Mouse (Mus musculus) left cerebral cortex, postnatal 14 days (tissue): ENCODE measurements around the gene Nutf2. TPM values are rescaled to one million over a fixed set of nuclear protein-coding genes. Genes with fewer than 3 reads are reported as not detected.

ENCODE experiments used
- DNase-seq, 2 experiments: peaks; one replicate each; pipeline ENCODE4 v3.0.0; 2021 to 2022; ENCODE audit warnings: low spot score in 2 of 2, mixed read lengths in 1 of 2
- intact Hi-C: fragments of 180-260 bp; cut with DNase I; formaldehyde crosslinking; loops from one replicate; pipeline ENCODE4 v1.15.1; 2025
- total RNA-seq, 2 experiments: library from RNA; stranded (reverse); gene quantifications; 2 replicates each; pipeline ENCODE4 v1.2.3; 2021

Gene Nutf2
- total RNA-seq, 2 experiments from 2014 or later = 33.4 to 35.9 TPM

DNA sequence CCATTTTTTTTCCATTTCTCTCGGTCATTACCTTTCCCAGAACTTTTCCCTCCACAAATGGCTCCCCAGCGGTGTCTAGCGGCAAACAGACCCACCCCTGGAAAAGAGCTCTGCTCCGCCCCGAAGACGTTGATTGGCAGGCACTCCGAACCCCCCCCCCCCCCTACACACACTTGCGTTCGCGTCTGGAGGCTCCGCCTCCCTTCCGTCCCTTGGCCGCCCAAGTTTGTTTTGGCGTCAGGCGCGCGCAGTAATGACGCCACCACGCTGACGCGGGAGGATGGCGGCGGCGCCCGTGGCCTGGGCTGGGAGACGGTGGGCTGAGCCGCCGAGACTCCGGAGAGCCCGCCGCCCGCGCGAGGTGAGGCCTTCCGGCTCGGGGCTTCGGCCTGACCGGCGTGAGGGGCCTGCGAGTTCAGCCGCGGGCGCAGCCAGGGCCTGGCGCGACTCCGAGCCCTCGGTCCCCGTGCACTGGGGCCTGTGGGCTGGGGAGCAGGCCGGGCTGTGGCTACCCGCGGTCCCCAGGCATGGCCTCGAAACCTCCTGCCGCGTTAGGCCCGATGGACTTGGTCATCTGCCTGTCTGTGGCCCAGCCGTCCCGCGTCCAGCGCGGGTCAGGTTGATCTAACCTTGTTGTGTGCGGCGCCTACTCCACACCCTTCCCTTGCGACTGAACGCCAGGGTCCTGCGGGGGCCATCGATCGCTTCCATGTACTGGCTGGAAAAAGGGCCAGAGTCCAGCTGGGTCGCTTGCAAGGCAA lies 40.0 kb downstream of the Nutf2 start, which contains the start of gene Pskh1:
TSS of gene Pskh1 (plus strand) at position 262 of the 761 bp plus-strand sequence.
- intact Hi-C loops = no loop called here
- peak; percentile 87 to 93 for DNase-seq

DNA sequence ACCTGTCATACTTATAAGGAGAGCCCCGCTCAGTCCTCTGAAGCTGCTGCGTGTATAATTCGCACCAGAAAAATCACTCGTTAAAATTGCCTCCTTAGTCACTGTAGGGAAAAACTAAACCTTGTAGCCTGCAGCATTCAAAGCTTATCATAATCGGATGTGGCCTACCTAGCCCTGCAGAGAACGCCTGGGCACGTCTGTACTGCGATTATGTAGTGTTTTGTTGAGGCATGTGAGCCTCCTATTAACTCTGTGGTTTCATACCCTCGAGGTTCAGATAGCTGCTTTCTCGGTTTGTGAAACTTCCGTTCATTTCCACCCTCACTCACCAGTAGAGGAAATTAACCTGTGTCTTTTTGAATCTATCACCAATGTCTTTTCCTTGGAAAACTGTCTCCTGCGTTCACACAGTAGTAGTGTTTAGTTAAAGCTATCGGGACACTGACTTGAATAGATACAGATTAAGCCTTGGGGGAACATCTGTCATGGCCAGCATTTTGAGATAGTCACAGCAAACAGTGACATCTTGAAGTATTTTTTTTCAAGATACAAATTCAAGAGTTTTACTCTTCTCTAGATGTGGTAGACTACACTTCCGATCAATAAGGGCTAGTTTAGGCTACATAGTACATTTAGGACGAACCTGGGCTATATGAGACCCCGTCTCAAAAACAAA lies 40.7 kb downstream of the Nutf2 start:
- no peak for DNase-seq
- intact Hi-C loops = no loop called here

DNA sequence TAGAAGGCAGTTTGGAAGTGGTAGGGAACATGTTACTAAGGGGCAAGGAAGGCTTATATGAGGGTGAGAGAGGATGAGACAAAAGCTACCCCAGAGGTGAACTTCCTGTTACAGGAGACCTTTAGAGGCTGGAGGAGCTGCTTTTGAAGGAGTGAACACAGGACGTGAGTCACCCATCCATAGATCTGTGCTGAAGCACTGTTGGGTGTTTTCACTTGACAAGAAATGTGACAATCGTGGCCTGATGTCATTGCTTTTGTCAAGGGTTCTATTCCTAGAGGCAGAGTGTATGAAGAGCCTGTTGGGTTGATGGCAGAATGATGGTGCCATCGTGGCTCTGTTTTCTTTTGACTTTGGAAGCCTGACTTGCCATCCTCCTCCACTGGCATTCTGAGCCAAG lies 59.0 kb downstream of the Nutf2 start:
- DNase-seq = no peak
- intact Hi-C loops = no loop called here

DNA sequence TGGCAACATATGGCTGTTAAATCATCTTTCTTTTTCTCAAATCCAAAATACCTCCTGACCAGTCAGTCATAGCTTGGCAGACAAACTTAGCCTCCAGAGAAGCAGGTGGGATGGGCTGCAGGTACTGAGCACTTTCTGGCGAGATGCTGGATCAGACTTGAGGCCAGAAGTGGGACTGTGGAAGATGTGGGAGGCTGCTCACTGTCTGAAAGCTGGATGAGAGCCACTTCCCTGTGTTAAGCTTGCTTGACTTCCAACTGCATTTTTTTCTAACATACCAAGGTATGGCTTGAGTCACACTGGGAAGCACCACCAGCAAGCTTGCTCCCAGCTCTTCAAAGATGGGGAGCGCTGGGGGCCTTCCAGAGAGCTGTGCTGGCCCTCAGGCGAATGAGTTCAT lies 64.7 kb downstream of the Nutf2 start:
- intact Hi-C loops = no loop called here
- DNase-seq = no peak

Other genes with a start within 250 kb of the Nutf2 start
- gene Ctcf, start 224.0 kb upstream of the Nutf2 start, total RNA-seq = 10 to 100 TPM; 57.5 to 58.9 TPM
- gene Agrp, start 223.2 kb upstream of the Nutf2 start, total RNA-seq = under 1 TPM in 1 of 2 experiments, not detected in 1; 0.51 TPM
- 10 to 100 TPM; 55.4 to 56.2 TPM for gene Carmil2, start 174.3 kb upstream of the Nutf2 start, total RNA-seq
- gene Acd, start 159.5 kb upstream of the Nutf2 start, total RNA-seq = 10 to 100 TPM; 46.1 to 47.9 TPM
- gene Pard6a, start 159.4 kb upstream of the Nutf2 start, total RNA-seq = 10 to 100 TPM; 45.6 to 49.5 TPM
- under 1 TPM in 1 of 2 experiments, not detected in 1; 0.78 TPM for gene 4933405L10Rik, start 152.9 kb upstream of the Nutf2 start, total RNA-seq
- 10 to 100 TPM in 1 of 2 experiments, 1 to 10 TPM in 1; 10.0 to 12.3 TPM for gene Enkd1, start 152.4 kb upstream of the Nutf2 start, total RNA-seq
- gene Gfod2, start 101.9 kb upstream of the Nutf2 start, total RNA-seq = 10 to 100 TPM; 20.6 to 20.9 TPM
- gene Ranbp10, start 33.2 kb upstream of the Nutf2 start, total RNA-seq = 10 to 100 TPM; 24.6 to 26.4 TPM
- gene Tsnaxip1, start 32.8 kb upstream of the Nutf2 start, total RNA-seq = under 1 TPM in 1 of 2 experiments, not detected in 1; 0.18 TPM
- gene Cenpt, start 7.3 kb upstream of the Nutf2 start, total RNA-seq = 10 to 100 TPM; 17.6 to 17.7 TPM
- gene Thap11, start 5.4 kb upstream of the Nutf2 start, total RNA-seq = 10 to 100 TPM; 34.7 to 38.5 TPM
- 10 to 100 TPM; 59.8 to 62.1 TPM for gene Edc4, start 20.3 kb downstream of the Nutf2 start, total RNA-seq
- 1 to 10 TPM; 1.8 to 2.2 TPM for gene Nrn1l, start 33.0 kb downstream of the Nutf2 start, total RNA-seq
- 1 to 10 TPM; 7.4 to 7.5 TPM for gene Pskh1, start 39.9 kb downstream of the Nutf2 start, total RNA-seq
- 1 to 10 TPM; 1.0 to 1.1 TPM for gene Ctrl, start 73.3 kb downstream of the Nutf2 start, total RNA-seq
- gene Psmb10, start 77.9 kb downstream of the Nutf2 start, total RNA-seq = 10 to 100 TPM; 80.7 TPM
- 10 to 100 TPM; 20.0 to 21.9 TPM for gene Lcat, start 82.8 kb downstream of the Nutf2 start, total RNA-seq
- gene Slc12a4, start 105.5 kb downstream of the Nutf2 start, total RNA-seq = 10 to 100 TPM; 19.2 to 21.3 TPM
- gene Dpep3, start 118.8 kb downstream of the Nutf2 start, total RNA-seq = not detected
- gene Dus2, start 130.8 kb downstream of the Nutf2 start, total RNA-seq = 10 to 100 TPM; 15.9 to 18.2 TPM
- gene Dpep2nb, start 145.4 kb downstream of the Nutf2 start, total RNA-seq = not detected
- gene Ddx28, start 151.3 kb downstream of the Nutf2 start, total RNA-seq = 10 to 100 TPM; 13.4 to 13.8 TPM
- gene Nfatc3, start 198.3 kb downstream of the Nutf2 start, total RNA-seq = 1 to 10 TPM; 9.2 to 9.7 TPM